Mouse (Mus musculus) hindbrain, embryonic 12.5 days (tissue): ENCODE data around the gene Ddr2. TPM values are rescaled to one million over a fixed set of nuclear protein-coding genes. Genes with fewer than 3 reads are reported as not detected.
"Not testable (repeated sequence)": the region's sequence is repeated elsewhere in the genome, so short reads cannot be mapped to it uniquely, and the experiment has no call there.

Experiments
- ATAC-seq: fragments of 200-750 bp; cut with Nextera tagmentation; 2 replicates; pipeline ENCODE4 v1.8.0; 2017; ENCODE audit warnings: moderate TSS enrichment; ENCODE audit not compliant: low FRiP score
- H3K27ac ChIP-seq: fragments of 300-500 bp; sonication (generic); 2 replicates; pipeline ENCODE4 v1.5.1; 2016; ENCODE audit warnings: mild to moderate bottlenecking
- H3K27me3 ChIP-seq: fragments of 300-500 bp; sonication (generic); 2 replicates; pipeline ENCODE4 v1.6.1; 2016; ENCODE audit warnings: mild to moderate bottlenecking
- H3K36me3 ChIP-seq: fragments of 300-500 bp; sonication (generic); 2 replicates; pipeline ENCODE4 v1.6.1; 2016; ENCODE audit warnings: mild to moderate bottlenecking
- H3K4me1 ChIP-seq: fragments of 300-500 bp; sonication (generic); 2 replicates; pipeline ENCODE4 v1.6.1; 2016
- H3K4me2 ChIP-seq: fragments of 300-500 bp; sonication (generic); replicated peaks from 2 replicates; pipeline ENCODE4 v1.6.1; 2016; ENCODE audit warnings: mild to moderate bottlenecking
- H3K4me3 ChIP-seq: fragments of 300-500 bp; sonication (generic); 2 replicates; pipeline ENCODE4 v1.5.1; 2016; ENCODE audit warnings: mild to moderate bottlenecking
- H3K9ac ChIP-seq: fragments of 300-500 bp; sonication (generic); 2 replicates; pipeline ENCODE4 v1.6.1; 2016; ENCODE audit warnings: mild to moderate bottlenecking, moderate library complexity
- H3K9me3 ChIP-seq: fragments of 300-500 bp; sonication (generic); replicated peaks from 2 replicates; pipeline ENCODE4 v1.6.1; 2016; ENCODE audit warnings: mild to moderate bottlenecking
- WGBS: fragments of 180-500 bp; shearing (Covaris S2); methylation state at CpG from one replicate; pipeline ENCODE4 v1.1.7; 2016; 5-methylcytosine and 5-hydroxymethylcytosine counted together
- polyA plus RNA-seq: library from polyadenylated mRNA; unstranded; fragments of >200 nt; fragmentation: Nextera tagmentation; extraction: Ambion mirVana; gene quantifications from 2 replicates; pipeline ENCODE4 v1.2.1, GENCODE M21; 2016

The Ddr2 gene
- polyA plus RNA-seq, 1 experiment from 2014 or later, result 42.1 TPM

- no peak overlapping the region for H3K4me3 ChIP-seq
- H3K9me3 ChIP-seq, result no peaks in the 10 kb centered on the region
- no peak overlapping the region for H3K27ac ChIP-seq
- peaks cover 10% of the 10 kb centered on the region; the same call in 1 of the 2 replicates for H3K36me3 ChIP-seq
- no peak overlapping the region for H3K4me2 ChIP-seq
- H3K9ac ChIP-seq, result no peak overlapping the region
- no peak for ATAC-seq
- 93% methylated on average over 5 of the region's 5 CpGs for WGBS
- H3K4me1 ChIP-seq, result no peaks in the 10 kb centered on the region
- no peaks in the 10 kb centered on the region for H3K27me3 ChIP-seq
These were observed 31.1 kb upstream of the Ddr2 start for GRCm38 (mm10) chr1:170141626-170142025.

DNA sequence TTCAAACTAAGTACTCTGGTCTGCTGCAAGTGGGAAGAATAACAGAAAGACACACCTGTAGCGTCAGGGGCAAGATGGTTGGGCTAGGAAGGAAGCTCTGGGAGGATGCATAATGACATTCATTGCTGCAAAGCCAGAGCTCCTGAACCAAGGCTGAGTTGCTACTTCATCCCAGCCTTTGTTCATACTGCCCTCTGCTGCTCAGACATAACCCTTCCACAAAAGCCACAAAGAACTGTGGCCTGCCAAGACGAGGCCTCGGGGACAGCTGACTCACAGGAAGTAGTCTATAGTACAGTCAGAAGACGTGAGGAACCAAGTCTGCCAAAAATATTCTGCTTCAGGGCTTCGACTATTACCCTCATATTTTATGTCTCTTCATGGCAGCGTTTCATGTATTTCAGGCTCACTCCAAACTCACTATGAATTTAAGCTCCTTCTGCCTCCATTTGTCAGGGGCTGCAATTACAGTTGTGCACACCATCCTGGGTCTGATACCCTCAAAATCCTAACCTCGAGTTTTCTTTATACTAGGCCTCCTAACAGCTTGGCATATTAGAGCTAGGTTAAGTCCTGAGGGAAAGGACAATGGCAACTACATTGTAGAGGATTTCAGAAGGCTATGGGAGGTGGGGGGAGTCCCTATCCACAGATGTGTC lies 25.9 kb upstream of the Ddr2 start:
- ATAC-seq, result peak; percentile 71; the same call in 1 of the 2 replicates
- Histone ChIP-seq H3K4me2 (no peak overlapping the region), H3K9me3 (no peaks in the 10 kb centered on the region), H3K36me3 (no peaks in the 10 kb centered on the region), H3K9ac (no peak overlapping the region), H3K27me3 (no peaks in the 10 kb centered on the region), H3K27ac (no peak overlapping the region), H3K4me1 (no peaks in the 10 kb centered on the region), H3K4me3 (no peak overlapping the region)
- WGBS, result 32% methylated on average over 7 of the region's 7 CpGs

DNA sequence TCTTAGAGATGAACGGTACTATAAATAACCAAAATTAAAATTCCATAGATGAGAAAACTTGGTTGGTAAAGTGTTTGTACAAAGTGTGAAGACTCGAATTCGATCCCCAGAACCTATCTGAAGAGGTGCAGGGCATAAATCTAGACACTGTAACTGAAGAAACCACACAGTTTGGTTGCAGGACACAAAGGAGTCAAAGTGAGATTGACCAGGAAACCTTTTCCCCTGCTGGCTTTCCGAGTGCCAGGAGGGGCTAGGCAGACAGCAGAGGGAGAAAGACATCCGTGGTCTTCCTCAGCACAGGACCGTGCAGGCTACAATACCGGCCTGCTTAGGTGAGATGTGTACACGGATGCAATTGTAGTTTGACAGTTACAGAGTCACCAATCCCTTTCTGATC lies 23.7 kb upstream of the Ddr2 start:
- H3K4me1 ChIP-seq, result no peaks in the 10 kb centered on the region
- no peaks in the 10 kb centered on the region for H3K27me3 ChIP-seq
- H3K9ac ChIP-seq, result no peak overlapping the region
- no peak for ATAC-seq
- no peak overlapping the region for H3K4me3 ChIP-seq
- H3K36me3 ChIP-seq, result no peaks in the 10 kb centered on the region
- no peaks in the 10 kb centered on the region for H3K9me3 ChIP-seq
- H3K4me2 ChIP-seq, result no peak overlapping the region
- WGBS, result 90% methylated on average over 8 of the region's 8 CpGs
- H3K27ac ChIP-seq, result no peak overlapping the region

- H3K9ac ChIP-seq, result no peak overlapping the region
- H3K9me3 ChIP-seq, result no peaks in the 10 kb centered on the region
- no peaks in the 10 kb centered on the region for H3K36me3 ChIP-seq
- no peak for ATAC-seq
- H3K4me1 ChIP-seq, result no peaks in the 10 kb centered on the region
- WGBS, result 69% methylated on average over 3 of the region's 3 CpGs
- no peak overlapping the region for H3K27ac ChIP-seq
- no peak overlapping the region for H3K4me2 ChIP-seq
- no peaks in the 10 kb centered on the region for H3K27me3 ChIP-seq
- no peak overlapping the region for H3K4me3 ChIP-seq
These were observed 20.4 kb upstream of the Ddr2 start for GRCm38 (mm10) chr1:170130962-170131361.

GRCm38 (mm10) chr1:170124644-170125043 lies 14.1 kb upstream of the Ddr2 start:
- H3K36me3 ChIP-seq, result no peaks in the 10 kb centered on the region
- 63% methylated on average over 2 of the region's 2 CpGs for WGBS
- no peaks in the 10 kb centered on the region for H3K4me1 ChIP-seq
- no peaks in the 10 kb centered on the region for H3K9me3 ChIP-seq
- ATAC-seq, result no peak
- no peaks in the 10 kb centered on the region for H3K27me3 ChIP-seq
- no peak overlapping the region for H3K4me3 ChIP-seq
- no peak overlapping the region for H3K9ac ChIP-seq
- H3K4me2 ChIP-seq, result no peak overlapping the region
- H3K27ac ChIP-seq, result no peak overlapping the region

- H3K4me1 ChIP-seq, result no peaks in the 10 kb centered on the region
- H3K9me3 ChIP-seq, result no peaks in the 10 kb centered on the region
- H3K4me3 ChIP-seq, result no peak overlapping the region
- 89% methylated on average over 6 of the region's 6 CpGs for WGBS
- no peak overlapping the region for H3K27ac ChIP-seq
- H3K4me2 ChIP-seq, result no peak overlapping the region
- no peaks in the 10 kb centered on the region for H3K36me3 ChIP-seq
- no peak overlapping the region for H3K9ac ChIP-seq
- no peak for ATAC-seq
- no peaks in the 10 kb centered on the region for H3K27me3 ChIP-seq
These were observed 3.1 kb upstream of the Ddr2 start for GRCm38 (mm10) chr1:170113616-170114015.

- Histone ChIP-seq H3K27me3 (no peaks in the 10 kb centered on the region), H3K27ac (no peak overlapping the region), H3K4me1 (no peaks in the 10 kb centered on the region), H3K36me3 (no peaks in the 10 kb centered on the region), H3K9me3 (no peaks in the 10 kb centered on the region), H3K4me3 (no peak overlapping the region), H3K9ac (no peak overlapping the region), H3K4me2 (no peak overlapping the region)
- WGBS, result 75% methylated on average over 10 of the region's 10 CpGs
- ATAC-seq, result no peak
These were observed 1.7 kb upstream of the Ddr2 start for GRCm38 (mm10) chr1:170112261-170112660.

DNA sequence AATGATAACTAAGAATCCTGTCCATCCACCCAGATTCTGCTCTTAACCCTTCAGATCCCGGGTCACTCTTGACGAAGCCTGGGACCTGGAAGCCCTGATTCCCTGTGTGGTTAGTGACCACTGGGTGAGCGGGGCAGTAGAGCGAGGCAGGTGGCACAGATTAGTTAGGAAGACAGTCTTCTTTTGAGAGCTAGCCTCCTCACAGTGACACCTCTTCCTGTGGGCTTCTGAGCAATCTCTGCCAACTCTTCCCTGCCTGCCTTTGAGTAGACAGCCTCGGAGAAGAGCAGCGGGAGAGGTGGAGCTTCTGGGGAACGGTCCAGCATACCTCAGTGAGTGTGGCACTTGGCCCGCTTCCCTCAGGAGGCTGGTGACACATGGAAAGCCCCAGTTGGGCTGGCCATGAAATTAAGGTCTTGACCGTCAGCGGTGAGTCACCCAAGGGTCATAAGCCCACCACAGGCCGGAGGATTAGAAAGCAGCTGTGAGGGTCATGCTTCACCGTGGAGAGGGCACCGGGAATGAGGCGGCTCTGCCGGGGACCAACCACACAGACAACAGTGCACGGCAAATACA lies 1.2 kb upstream of the Ddr2 start:
- H3K9me3 ChIP-seq, result no peaks in the 10 kb centered on the region
- no peak overlapping the region for H3K27ac ChIP-seq
- no peak overlapping the region for H3K4me3 ChIP-seq
- H3K4me2 ChIP-seq, result no peak overlapping the region; the same call in 1 of the 2 replicates
- no peaks in the 10 kb centered on the region for H3K27me3 ChIP-seq
- 70% methylated on average over 16 of the region's 16 CpGs for WGBS
- no peak overlapping the region for H3K9ac ChIP-seq
- no peaks in the 10 kb centered on the region for H3K36me3 ChIP-seq
- ATAC-seq, result no peak
- H3K4me1 ChIP-seq, result no peaks in the 10 kb centered on the region

GRCm38 (mm10) chr1:170109776-170110515 lies 616 bp downstream of the Ddr2 start:
- H3K4me3 ChIP-seq, result peak overlapping the region; percentile 26
- H3K4me1 ChIP-seq, result no peaks in the 10 kb centered on the region
- H3K9me3 ChIP-seq, result no peaks in the 10 kb centered on the region
- peak overlapping the region; percentile 62 for H3K27ac ChIP-seq
- H3K27me3 ChIP-seq, result no peaks in the 10 kb centered on the region
- WGBS, result 72% methylated on average over 19 of the region's 19 CpGs
- peak overlapping the region; percentile 37 for H3K4me2 ChIP-seq
- H3K36me3 ChIP-seq, result no peaks in the 10 kb centered on the region
- ATAC-seq, result no peak
- H3K9ac ChIP-seq, result peak overlapping the region; percentile 33

DNA sequence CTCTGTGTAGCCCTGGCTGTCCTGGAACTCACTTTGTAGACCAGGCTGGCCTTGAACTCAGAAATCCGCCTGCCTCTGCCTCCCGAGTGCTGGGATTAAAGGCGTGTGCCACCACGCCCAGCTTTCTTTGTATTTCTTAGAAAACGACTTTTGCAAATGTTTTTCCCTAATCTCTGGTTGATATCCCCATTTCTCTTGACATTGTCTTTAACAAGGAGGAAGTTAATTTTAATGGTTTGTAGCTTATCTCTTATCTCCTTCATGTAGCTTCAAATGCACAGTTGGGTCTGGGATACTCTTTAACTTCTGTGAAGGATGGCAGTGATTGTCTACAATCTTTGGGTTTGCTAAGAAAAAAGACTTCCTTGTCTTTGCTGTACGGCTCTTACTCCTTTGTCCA lies 7.7 kb downstream of the Ddr2 start:
- 95% methylated on average over 6 of the region's 6 CpGs for WGBS
- not testable (repeated sequence) for H3K27me3 ChIP-seq, H3K27ac ChIP-seq, H3K4me3 ChIP-seq, H3K36me3 ChIP-seq, H3K4me2 ChIP-seq, H3K4me1 ChIP-seq, H3K9ac ChIP-seq, H3K9me3 ChIP-seq, ATAC-seq

GRCm38 (mm10) chr1:170086631-170087030 lies 23.9 kb downstream of the Ddr2 start:
- Histone ChIP-seq H3K9me3 (no peaks in the 10 kb centered on the region), H3K36me3 (no peaks in the 10 kb centered on the region), H3K9ac (no peak overlapping the region), H3K4me3 (no peak overlapping the region), H3K4me1 (no peaks in the 10 kb centered on the region), H3K27ac (no peak overlapping the region), H3K4me2 (no peak overlapping the region), H3K27me3 (no peaks in the 10 kb centered on the region)
- WGBS, result 91% methylated on average over 7 of the region's 7 CpGs
- ATAC-seq, result no peak

DNA sequence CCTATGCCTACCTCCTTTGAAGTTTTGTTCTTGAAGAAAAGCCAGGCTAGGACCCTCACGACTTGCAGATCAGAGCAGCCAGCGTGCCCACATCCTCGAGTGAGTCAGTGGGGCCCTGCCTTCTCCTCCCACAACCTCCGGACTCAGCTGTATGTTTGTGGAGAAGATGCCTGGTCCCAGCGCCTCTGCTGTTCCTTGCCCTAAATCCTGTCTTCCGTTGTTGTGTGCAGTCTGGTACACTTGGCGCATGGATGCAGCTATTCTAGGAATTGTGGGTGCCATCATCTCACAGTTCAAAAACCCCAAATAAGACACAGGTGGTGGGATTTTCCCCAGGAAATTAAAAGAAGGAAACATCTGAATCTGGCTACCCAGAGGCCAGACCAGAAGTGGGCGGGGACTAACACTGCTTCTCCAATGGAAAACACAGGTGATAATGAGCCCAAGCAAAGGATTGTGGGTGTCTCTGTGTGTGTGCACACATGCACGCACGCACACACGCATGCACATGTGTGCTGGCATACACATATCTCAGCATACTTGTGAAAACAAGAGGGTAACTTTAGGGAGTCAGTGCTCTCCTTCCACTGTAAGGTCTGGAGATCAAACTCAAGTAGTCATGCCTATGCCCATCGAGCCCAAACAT lies 26.3 kb downstream of the Ddr2 start:
- Histone ChIP-seq H3K4me1 (no peaks in the 10 kb centered on the region), H3K4me2 (no peak overlapping the region), H3K27ac (no peak overlapping the region), H3K27me3 (no peaks in the 10 kb centered on the region), H3K4me3 (no peak overlapping the region), H3K9me3 (no peaks in the 10 kb centered on the region), H3K36me3 (no peaks in the 10 kb centered on the region), H3K9ac (no peak overlapping the region)
- WGBS, result 90% methylated on average over 12 of the region's 12 CpGs
- no peak for ATAC-seq
